Mouse (Mus musculus) myocyte (in vitro differentiated cells): ENCODE data around the gene Wars.

Source experiments
- CEBPB ChIP-seq: IDR thresholded peaks from 2 replicates; pipeline ENCODE4 v1.6.1; 2011; ENCODE audit warnings: mild to moderate bottlenecking, moderate library complexity; ENCODE audit not compliant: poor library complexity, insufficient read depth, severe bottlenecking
- MAX ChIP-seq: IDR thresholded peaks from one replicate; pipeline ENCODE4 v1.6.1; 2011; ENCODE audit warnings: low read depth, mild to moderate bottlenecking, control low read depth
- POLR2A ChIP-seq: IDR thresholded peaks from one replicate; pipeline ENCODE4 v1.6.1; 2011; ENCODE audit warnings: low read depth, mild to moderate bottlenecking, control low read depth, moderate library complexity; ENCODE audit not compliant: insufficient read length
- REST ChIP-seq: IDR thresholded peaks from one replicate; pipeline ENCODE4 v1.6.1; 2011; ENCODE audit warnings: mild to moderate bottlenecking, control low read depth, moderate library complexity; ENCODE audit not compliant: insufficient read depth, insufficient read length
- SRF ChIP-seq: IDR thresholded peaks from one replicate; pipeline ENCODE4 v1.6.1; 2011; ENCODE audit warnings: low read depth; ENCODE audit not compliant: control insufficient read depth, insufficient read length
- TCF12 ChIP-seq: IDR thresholded peaks from one replicate; pipeline ENCODE4 v1.6.1; 2011; ENCODE audit warnings: mild to moderate bottlenecking, control low read depth; ENCODE audit not compliant: poor library complexity, insufficient read depth, severe bottlenecking
- USF1 ChIP-seq: IDR thresholded peaks from one replicate; pipeline ENCODE4 v1.6.1; 2011; ENCODE audit warnings: low read depth, mild to moderate bottlenecking, control low read depth, moderate library complexity

GRCm38 (mm10) chr12:108852822-108853221 is 41.2 kb downstream of the Wars start:
- TF ChIP-seq CEBPB (no peak), POLR2A (no peak), SRF (no peak), USF1 (no peak), MAX (no peak), REST (no peak), TCF12 (no peak)
